Mouse (Mus musculus) gonadal fat pad, adult 2 months (tissue): Measurements from ENCODE around the gene Fezf2. TPM values are rescaled to one million over a fixed set of nuclear protein-coding genes. Genes with fewer than 3 reads are reported as not detected.

ENCODE experiments used
- DNase-seq: peaks from one replicate; pipeline ENCODE4 v3.0.0-alpha.2; 2012; ENCODE audit warnings: low read depth
- polyA plus RNA-seq: library from polyadenylated mRNA; depleted of rRNA; stranded (reverse); fragments of >200 nt; gene quantifications from 2 replicates; pipeline ENCODE4 v1.2.3, GENCODE M21; 2012; rRNA removed

Fezf2 gene
- polyA plus RNA-seq, 1 experiment = not detected

DNA sequence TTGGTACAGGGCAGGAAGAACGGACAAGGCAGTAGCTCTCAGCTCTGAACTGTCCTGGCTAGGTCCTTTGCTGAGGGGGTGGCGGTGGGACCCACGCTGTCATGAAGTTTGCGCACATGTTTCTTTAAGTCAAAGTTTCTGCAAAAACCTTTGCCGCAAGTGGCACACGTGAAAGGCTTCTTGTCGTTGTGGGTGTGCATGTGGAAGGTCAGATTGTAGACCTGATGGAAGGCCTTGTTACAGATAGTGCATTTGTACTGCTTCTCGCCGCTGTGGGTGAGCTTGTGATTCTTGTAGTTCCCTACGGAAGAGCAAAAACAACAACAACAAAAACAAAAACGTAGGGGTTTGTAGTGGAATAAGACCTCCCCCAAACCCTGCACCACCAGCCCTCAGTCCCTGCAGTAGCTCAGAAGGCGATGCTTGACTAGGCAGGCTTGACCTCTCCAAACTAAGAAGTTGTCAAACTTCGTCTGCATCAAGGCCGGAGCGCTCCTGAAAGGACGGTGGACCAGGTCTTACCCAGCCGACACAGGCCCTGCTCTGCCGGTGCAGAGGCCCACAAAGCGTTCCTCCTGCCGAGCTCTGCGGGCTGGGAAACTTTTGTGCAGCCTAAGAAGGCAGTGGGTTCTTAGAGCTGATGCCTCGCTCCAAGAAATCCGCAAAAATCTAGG, 5.4 kb downstream of the Fezf2 start:
- DNase-seq = no peak

DNA sequence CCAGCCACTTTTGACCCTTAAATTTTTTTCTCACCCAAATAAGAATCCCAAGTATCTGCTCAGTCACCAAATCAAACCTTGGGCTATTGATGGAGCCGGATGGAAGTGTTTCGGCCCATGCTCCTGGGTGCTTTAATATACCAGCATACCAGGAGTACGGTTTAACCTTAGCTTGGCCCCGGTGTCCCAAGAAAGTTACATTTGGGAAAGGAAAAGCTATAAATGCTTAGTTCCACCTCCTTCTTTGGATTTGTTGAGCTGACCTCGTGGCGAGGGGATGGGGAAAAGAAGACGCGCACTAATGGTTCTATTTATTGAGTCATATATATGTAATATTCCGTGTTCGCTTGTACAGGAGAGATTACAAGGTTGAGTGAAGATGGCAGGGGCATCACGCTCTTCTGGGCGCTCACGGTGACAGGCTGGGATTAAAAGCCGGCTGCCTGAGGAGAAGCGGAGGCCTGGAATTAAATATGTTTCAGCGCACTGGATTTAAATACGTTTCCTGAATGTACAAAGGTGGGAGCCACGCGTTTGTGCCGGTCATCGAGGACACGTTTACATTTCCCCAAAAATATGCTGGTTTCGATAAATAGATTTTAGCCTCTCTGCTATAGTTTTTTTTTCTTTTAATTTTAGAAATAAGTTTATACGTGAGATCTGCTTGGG, 6.1 kb downstream of the Fezf2 start:
- no peak for DNase-seq

DNA sequence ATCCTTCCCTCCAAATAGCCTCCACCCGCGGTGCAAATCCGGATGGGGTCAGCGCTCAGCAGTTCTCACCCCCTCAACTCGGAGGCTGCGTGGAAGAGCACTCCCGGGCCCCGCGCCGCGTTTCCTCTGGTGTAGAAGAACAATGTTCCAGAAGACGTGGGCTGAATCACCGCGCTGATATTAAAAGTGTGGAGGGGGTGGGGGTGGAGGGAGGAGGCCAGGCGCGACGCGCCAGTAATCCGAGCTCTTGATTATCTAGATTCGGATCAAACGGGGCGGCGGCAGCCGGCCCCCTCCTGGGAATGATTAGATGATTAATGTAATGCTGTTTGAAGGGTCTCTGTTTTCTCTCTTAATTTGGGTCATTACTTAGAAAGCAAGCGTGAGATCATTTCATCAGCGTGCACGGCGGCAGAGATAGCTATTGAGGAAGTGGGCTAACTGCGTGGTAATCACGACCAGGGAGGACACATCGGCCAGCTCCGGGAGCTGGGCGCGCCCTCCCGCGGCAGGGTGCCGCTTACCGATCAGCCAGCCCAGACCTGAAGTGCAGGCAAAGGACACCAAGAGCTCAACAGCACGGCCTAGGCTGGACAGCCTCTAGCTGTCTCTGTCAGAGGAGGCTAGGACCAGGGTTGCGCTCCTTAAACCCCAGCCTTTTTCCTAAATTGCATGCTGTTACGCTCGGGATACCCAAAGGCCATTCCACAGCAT, 6.8 kb downstream of the Fezf2 start:
- no peak for DNase-seq

DNA sequence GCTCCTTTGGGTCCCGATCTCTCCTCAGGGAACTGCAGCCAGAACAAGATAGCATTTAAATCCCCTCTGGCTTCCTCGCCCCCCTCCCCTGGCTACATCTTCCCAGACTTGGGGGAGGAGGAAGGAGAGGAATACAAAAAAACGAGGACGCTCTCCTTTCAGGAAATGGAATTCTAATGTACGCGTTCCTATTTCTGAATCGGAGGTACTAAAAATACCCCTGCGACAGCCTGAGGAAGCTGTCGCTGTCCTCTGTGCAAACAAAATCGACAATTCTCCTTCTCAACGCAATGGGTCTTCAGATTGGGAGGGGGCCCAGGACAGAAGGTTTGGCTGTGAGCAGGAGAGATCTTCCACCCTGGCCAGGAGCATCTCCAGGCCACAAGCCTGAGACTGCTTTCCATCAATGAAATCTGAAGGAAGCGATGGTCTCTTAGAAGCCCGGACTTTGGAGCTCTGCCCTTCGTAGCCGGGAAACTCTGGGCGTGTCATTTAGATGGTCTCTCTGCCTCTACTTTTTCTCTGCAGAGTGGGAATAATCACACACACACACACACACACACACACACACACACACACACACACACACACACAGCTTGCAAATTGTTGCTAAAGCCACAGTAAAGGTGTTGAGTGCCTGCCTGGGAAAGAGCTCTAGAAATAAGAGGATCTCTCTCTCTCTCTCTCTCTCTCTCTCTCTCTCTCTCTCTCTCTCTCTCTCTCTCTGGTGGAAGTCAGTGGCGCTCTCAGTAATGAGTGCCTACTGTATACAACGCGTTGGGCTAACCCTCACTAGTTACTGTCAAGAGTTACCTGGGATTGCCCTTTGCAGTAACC, 7.5 kb downstream of the Fezf2 start:
- DNase-seq = no peak

DNA sequence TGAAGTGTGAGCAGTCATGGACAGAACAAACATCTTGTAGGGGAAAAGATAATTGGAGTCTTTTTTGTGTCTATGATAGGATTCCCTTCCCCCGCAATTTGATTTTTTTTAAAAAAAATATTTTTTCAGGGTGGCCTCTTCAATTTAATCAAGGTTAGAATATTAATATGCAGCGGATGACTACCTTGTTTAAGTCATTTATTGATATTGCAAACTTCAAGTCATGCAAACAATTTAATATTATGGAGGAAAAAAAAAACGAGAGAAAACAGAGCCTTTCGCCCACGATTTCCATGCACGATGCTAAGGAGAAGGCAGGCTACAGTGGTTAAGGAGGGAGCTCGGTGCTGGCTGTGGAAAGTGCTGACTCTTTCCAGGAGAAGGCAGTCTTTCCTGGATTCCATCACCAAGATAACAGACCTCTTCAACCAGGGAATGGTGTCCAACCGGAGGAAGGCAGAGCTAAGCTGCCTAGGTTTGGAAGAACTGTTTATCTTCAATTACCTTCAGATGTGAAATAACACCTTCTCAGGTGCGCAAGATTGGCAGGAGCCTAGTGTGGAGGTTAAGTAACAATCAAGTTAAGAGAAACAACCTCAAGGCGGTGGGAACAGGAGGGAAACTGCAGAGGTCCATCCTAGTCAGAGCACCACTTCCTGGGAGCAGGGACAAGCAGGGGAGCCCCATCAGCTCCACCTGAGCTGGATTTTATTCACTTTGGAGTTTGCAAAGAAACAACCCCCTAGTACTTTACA, 9.0 kb downstream of the Fezf2 start:
- DNase-seq = no peak

DNA sequence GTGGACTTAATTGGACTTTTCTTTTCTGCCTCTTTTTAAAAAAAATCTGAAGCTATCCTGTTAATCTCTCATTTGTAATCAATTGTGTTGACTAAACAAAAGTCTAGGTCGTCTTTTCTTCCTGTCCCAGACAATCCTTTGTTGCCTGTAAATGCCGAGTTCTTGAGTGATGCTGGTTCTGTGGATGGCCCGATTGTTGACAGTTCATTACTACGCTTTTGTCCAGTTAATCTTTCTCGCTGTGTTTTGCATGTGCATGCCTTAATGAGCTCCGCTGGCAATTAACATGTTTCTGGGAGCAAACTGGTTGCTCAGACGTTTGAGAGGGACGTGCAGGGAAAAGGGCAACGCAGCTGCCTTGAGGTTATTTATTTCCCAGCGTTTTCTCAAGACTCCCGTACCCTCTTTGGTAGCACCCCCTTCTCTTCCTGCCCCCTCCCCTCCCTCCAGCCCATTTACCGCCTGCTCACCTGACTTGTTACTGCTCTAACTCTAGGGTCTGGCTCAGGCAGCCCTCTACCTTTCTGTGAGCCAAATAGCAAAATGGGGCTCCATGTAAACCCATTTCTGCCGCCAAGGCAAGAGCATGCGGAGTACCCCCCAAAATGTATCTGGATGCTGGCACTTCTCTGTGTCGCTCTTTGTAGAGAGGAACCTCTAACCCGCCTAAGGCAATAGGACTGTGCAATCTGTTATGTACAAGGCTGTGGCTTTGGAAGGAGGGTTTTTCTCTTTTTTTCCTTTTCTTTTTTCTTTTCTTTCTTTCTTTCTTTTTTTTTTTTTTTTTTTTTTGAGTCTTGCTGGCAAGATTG, 9.8 kb downstream of the Fezf2 start:
- DNase-seq = no peak

DNA sequence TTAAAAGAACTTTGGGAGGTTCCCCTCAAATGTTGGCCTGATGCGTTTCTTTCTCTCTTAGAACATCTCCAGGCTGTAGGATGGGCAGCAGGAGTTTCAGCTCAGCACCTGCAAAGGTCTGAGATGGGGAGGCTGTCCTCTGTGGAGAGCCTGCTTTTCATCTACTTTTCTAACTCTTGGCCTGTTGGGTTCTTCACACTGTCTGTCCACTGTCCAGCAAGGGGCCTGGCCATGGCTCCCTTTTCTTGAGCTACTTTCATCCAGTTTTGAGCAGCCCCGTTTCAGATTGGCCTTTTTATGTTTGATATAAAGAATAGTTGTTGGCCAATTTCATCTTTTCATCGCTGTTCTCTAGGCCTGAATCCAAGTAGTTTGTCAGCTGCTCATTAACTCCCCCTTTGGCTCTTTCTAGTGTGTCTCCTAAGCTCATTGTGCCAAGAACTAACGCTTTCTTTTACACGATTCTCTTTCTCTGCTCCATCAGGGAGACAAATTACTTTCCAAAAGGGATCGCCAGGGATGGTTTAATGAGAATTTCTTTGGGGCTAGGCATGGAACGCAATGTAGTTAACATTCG, 10.5 kb downstream of the Fezf2 start:
- DNase-seq = no peak

DNA sequence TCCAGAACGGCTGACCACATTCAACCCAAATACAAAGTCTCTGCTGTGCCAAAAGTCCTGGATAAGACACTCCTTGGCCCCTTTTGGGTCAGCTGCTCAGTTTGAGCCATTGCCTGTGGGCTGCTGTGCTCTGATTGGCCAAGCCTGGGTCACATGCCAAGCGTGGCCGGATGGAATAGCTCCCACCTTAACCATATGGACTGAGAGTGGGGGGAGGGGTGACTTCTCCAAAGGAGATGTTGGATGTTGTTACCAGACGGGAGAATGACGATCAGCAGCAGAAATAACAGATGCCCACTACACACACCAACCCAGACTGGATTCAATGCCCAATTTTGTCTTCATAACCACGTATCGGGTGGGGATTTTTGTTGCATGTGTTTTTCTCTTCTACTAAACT, 13.1 kb downstream of the Fezf2 start:
- no peak for DNase-seq

DNA sequence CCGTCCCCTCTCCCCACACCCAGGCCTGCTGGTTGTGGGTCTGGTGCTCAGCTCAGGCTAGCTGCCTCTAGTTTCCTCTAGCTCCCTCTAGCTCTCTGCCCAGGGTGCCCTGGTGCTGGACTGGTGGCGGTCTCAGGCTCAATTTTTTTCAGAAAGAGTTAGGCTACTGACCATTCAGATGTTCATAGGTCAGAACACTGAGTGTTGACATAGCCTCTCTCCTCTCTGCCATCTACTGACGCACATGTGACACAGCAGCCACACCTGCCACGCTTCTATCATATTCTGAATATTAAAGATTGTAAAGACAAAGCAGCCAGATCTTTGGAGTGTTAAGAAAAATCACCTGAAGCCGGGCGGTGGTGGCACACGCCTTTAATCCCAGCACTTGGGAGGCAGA, 14.4 kb downstream of the Fezf2 start:
- no peak for DNase-seq

DNA sequence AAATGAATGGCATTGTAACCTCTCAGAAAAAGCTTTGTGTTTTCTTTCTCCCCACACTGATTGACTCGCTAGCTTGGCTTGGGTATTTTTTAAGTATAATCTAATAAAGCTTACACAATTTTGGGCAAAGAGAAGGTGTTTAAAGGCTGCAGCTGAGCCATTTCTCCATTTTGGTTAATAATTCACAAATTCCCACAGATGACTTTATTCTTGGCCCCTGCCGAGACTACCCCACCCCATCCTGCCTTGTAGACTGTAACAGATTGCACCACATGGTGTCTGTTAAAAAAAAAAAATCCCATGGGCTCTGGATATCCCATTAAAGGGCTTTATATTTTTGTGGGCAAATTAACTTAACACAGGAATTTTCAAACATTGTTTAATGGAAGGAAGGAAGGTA, 44.9 kb downstream of the Fezf2 start:
- DNase-seq = no peak

DNA sequence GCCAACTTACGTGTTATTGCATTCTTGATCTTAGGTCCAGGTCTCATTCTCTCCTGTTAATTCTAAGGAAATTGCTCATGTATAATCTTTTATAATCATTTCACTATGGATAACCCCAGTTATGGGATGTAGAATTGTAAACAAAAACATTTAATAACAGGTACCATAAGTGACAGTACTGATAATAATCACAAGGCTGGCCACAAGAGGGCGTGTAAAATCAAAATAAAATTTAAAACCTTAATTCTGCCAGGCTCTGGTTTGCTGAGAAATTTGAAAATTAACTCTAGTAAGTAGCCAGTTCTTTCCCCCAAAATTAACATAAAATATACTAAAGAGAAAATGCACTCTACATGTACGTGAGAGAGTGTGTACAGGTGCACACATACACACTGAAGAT, 47.3 kb downstream of the Fezf2 start:
- no peak for DNase-seq

DNA sequence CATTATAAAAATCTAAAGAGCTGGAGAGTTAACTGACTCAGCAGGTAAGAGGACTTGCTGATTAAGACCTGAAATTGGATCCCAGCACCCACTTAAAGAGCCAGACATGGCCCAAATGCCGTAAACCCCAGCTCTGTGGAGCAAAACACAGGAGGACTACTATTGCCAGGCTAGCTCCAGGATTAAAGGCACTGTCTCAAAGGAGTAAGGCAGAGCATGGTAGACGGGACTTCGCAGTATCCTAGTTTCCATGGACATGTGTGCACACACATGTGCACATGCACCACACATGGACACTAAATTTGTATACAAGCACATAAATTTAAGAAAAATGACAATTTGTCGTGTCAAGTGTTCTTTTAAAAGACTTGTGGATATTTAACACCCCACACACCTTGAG, 47.7 kb downstream of the Fezf2 start:
- DNase-seq = no peak

DNA sequence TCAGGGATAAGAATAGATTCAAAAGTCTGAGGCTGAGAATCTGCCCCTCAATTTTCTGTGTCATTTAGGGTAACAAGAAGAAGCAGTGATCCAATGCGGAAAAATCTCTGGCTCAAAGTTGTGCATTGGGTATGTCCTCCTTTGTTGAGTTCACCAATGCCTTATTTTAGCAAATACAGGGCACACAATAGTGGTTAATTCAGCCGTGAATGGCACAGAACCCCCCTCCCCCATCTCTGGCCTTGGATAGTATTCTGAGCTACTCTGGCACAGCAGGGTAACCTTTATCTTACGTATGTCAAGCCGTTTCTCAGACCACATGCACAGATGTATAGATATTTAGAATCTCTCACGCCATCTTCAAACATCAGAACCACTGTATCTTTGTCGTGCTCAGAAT, 48.3 kb downstream of the Fezf2 start:
- DNase-seq = no peak

DNA sequence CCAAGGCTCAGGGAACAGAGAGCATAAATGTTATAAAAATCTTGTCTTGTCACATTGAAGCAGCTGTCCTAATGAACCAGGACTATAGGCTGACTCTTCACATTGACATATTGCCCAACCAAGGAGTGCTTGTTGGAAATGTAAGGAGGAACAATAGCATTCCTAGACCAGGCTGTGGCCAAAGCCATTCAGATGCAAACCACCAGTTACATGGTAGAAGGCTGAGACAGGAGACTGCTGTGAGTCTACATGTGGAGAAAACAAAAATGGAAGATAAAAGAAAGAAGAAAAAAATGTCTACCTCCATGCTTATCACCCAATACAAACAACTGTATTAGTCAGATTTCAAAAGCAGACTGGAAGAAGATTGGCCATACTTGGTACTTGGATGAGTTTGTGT, 48.8 kb downstream of the Fezf2 start:
- DNase-seq = no peak

DNA sequence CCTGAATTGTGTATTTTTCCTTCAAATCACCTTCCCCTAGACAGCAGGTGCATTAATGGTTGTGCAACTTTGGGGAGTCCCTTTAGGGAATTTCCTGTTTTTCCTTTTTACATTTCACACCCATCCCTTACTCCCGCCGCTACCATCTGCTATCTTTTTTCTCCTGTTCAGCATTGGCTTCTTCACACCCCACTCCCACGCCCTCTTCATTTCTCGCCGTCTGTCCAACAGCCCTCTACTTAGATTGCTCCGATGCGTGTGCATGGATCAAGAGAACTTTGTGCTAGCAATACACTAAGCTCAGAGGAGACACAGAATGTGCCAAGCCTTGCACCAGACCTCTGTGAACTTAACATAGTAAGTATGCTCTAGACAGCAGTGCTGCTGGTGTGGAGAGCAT, 51.6 kb downstream of the Fezf2 start:
- no peak for DNase-seq

Other genes starting within 250 kb of the Fezf2 start
- gene Gm49355, start 64.2 kb downstream of the Fezf2 start, polyA plus RNA-seq = 0.03 and 0.11 TPM in 2 replicates
- gene 3830406C13Rik, start 64.0 kb downstream of the Fezf2 start, polyA plus RNA-seq = 9.9 and 14.4 TPM in 2 replicates